Mouse (Mus musculus): ENCODE results near the gene Cdyl2. TPM values are rescaled to one million over a fixed set of nuclear protein-coding genes. Genes with fewer than 3 reads are reported as not detected.
A peak's percentile ranks its signal among the peaks of the same experiment; 100 is the strongest.

The Cdyl2 gene
- polyA plus RNA-seq, 1 experiment from 2014 or later, result 9.7 TPM

- Histone ChIP-seq H3K4me2 (no peak overlapping the region), H3K27ac (replicated peaks) (no peak overlapping the region), H3K36me3 (no peaks in the 10 kb centered on the region), H3K27me3 (no peaks in the 10 kb centered on the region), H3K4me3 (no peak overlapping the region), H3K9me3 (peaks cover 10% of the 10 kb centered on the region), H3K4me1 (replicated peaks) (no peaks in the 10 kb centered on the region), H3K9ac (no peak overlapping the region)
- ATAC-seq (ENCODE audit: low read depth), result no peak
- 95% methylated on average over 7 of the region's 7 CpGs for WGBS
Observed at GRCm38 (mm10) chr8:116668977-116669376, 63.8 kb downstream of the Cdyl2 start.

GRCm38 (mm10) chr8:116666781-116667325, 65.9 kb downstream of the Cdyl2 start:
- Histone ChIP-seq H3K9me3 (peaks cover 10% of the 10 kb centered on the region), H3K9ac (no peak overlapping the region), H3K36me3 (no peaks in the 10 kb centered on the region), H3K27me3 (no peaks in the 10 kb centered on the region), H3K4me2 (no peak overlapping the region), H3K4me3 (no peak overlapping the region), H3K27ac (replicated peaks) (no peak overlapping the region), H3K4me1 (replicated peaks) (no peaks in the 10 kb centered on the region)
- ATAC-seq (ENCODE audit: low read depth), result no peak
- 92% methylated on average over 11 of the region's 11 CpGs for WGBS

GRCm38 (mm10) chr8:116661521-116661920, 71.3 kb downstream of the Cdyl2 start:
- Histone ChIP-seq H3K9me3 (no peaks in the 10 kb centered on the region), H3K27ac (replicated peaks) (no peak overlapping the region), H3K4me3 (no peak overlapping the region), H3K4me2 (no peak overlapping the region), H3K36me3 (no peaks in the 10 kb centered on the region), H3K9ac (no peak overlapping the region), H3K4me1 (replicated peaks) (no peaks in the 10 kb centered on the region), H3K27me3 (no peaks in the 10 kb centered on the region)
- no peak for ATAC-seq (ENCODE audit: low read depth)
- WGBS, result 85% methylated on average over 1 of the region's 1 CpGs

- no peak overlapping the region for H3K4me2 ChIP-seq
- H3K4me3 ChIP-seq, result no peak overlapping the region
- H3K9ac ChIP-seq, result no peak overlapping the region
- H3K36me3 ChIP-seq, result no peaks in the 10 kb centered on the region
- H3K27ac ChIP-seq (replicated peaks), result no peak overlapping the region
- WGBS, result 92% methylated on average over 3 of the region's 3 CpGs
- peaks cover 6% of the 10 kb centered on the region; the same call in 1 of the 2 replicates for H3K4me1 ChIP-seq (replicated peaks)
- no peaks in the 10 kb centered on the region for H3K9me3 ChIP-seq
- ATAC-seq (ENCODE audit: low read depth), result no peak
- no peaks in the 10 kb centered on the region for H3K27me3 ChIP-seq
Observed at GRCm38 (mm10) chr8:116656811-116657210, 76.0 kb downstream of the Cdyl2 start.

GRCm38 (mm10) chr8:116654881-116655280, 77.9 kb downstream of the Cdyl2 start:
- H3K4me1 ChIP-seq (replicated peaks), result peaks cover 10% of the 10 kb centered on the region; the same call in 1 of the 2 replicates

GRCm38 (mm10) chr8:116652949-116653348, 79.8 kb downstream of the Cdyl2 start:
- H3K27ac ChIP-seq (replicated peaks), result no peak overlapping the region
- 46% methylated on average over 4 of the region's 4 CpGs for WGBS
- peaks cover 10% of the 10 kb centered on the region; the same call in 1 of the 2 replicates for H3K4me1 ChIP-seq (replicated peaks)
- no peaks in the 10 kb centered on the region for H3K36me3 ChIP-seq
- no peaks in the 10 kb centered on the region for H3K9me3 ChIP-seq
- no peak overlapping the region for H3K9ac ChIP-seq
- peak; percentile 53; the same call in 1 of the 2 replicates for ATAC-seq (ENCODE audit: low read depth)
- no peak overlapping the region for H3K4me2 ChIP-seq
- no peaks in the 10 kb centered on the region for H3K27me3 ChIP-seq
- H3K4me3 ChIP-seq, result no peak overlapping the region

More at GRCm38 (mm10) chr8:116654881-116655280, 77.9 kb downstream of the Cdyl2 start:
- Histone ChIP-seq H3K9me3 (no peaks in the 10 kb centered on the region), H3K27ac (replicated peaks) (no peak overlapping the region), H3K4me2 (no peak overlapping the region), H3K4me3 (no peak overlapping the region), H3K36me3 (no peaks in the 10 kb centered on the region), H3K9ac (no peak overlapping the region), H3K27me3 (no peaks in the 10 kb centered on the region)
- WGBS, result 85% methylated on average over 3 of the region's 3 CpGs
- ATAC-seq (ENCODE audit: low read depth), result no peak

GRCm38 (mm10) chr8:116649975-116650725, 82.6 kb downstream of the Cdyl2 start:
- 75% methylated on average over 16 of the region's 16 CpGs for WGBS
- no peak overlapping the region for H3K4me3 ChIP-seq
- H3K4me2 ChIP-seq, result no peak overlapping the region

GRCm38 (mm10) chr8:116645376-116645775, 87.4 kb downstream of the Cdyl2 start:
- Histone ChIP-seq H3K27me3 (no peaks in the 10 kb centered on the region), H3K9me3 (no peaks in the 10 kb centered on the region), H3K4me3 (no peak overlapping the region), H3K36me3 (no peaks in the 10 kb centered on the region), H3K4me1 (replicated peaks) (0 out of 2 replicates have a peak, but pooled peaks cover 4% of the 10 kb centered on the region), H3K9ac (no peak overlapping the region), H3K4me2 (no peak overlapping the region), H3K27ac (replicated peaks) (no peak overlapping the region)
- ATAC-seq (ENCODE audit: low read depth), result no peak
- 84% methylated on average over 4 of the region's 4 CpGs for WGBS

More at GRCm38 (mm10) chr8:116649975-116650725, 82.6 kb downstream of the Cdyl2 start:
- Histone ChIP-seq H3K9ac (no peak overlapping the region), H3K27ac (replicated peaks) (no peak overlapping the region), H3K27me3 (no peaks in the 10 kb centered on the region), H3K9me3 (no peaks in the 10 kb centered on the region), H3K36me3 (no peaks in the 10 kb centered on the region), H3K4me1 (replicated peaks) (peaks cover 10% of the 10 kb centered on the region; the same call in 1 of the 2 replicates)
- no peak for ATAC-seq (ENCODE audit: low read depth)

- no peak overlapping the region for H3K9ac ChIP-seq
- peaks cover 12% of the 10 kb centered on the region for H3K4me1 ChIP-seq (replicated peaks)
- H3K4me3 ChIP-seq, result no peak overlapping the region
- no peaks in the 10 kb centered on the region for H3K36me3 ChIP-seq
- no peaks in the 10 kb centered on the region for H3K9me3 ChIP-seq
- 85% methylated on average over 10 of the region's 10 CpGs for WGBS
- H3K4me2 ChIP-seq, result no peak overlapping the region
- no peak overlapping the region for H3K27ac ChIP-seq (replicated peaks)
- no peaks in the 10 kb centered on the region for H3K27me3 ChIP-seq
- no peak for ATAC-seq (ENCODE audit: low read depth)
Observed at GRCm38 (mm10) chr8:116640925-116641324, 91.9 kb downstream of the Cdyl2 start.

GRCm38 (mm10) chr8:116637998-116638397, 94.8 kb downstream of the Cdyl2 start:
- Histone ChIP-seq H3K36me3 (no peaks in the 10 kb centered on the region), H3K27me3 (no peaks in the 10 kb centered on the region)

GRCm38 (mm10) chr8:116637193-116637592, 95.6 kb downstream of the Cdyl2 start:
- ATAC-seq (ENCODE audit: low read depth), result no peak
- WGBS, result 89% methylated on average over 7 of the region's 7 CpGs
- no peak overlapping the region for H3K4me3 ChIP-seq

More at GRCm38 (mm10) chr8:116637998-116638397, 94.8 kb downstream of the Cdyl2 start:
- Histone ChIP-seq H3K9ac (no peak overlapping the region), H3K9me3 (no peaks in the 10 kb centered on the region), H3K4me3 (no peak overlapping the region), H3K27ac (replicated peaks) (no peak overlapping the region), H3K4me1 (replicated peaks) (peaks cover 12% of the 10 kb centered on the region), H3K4me2 (no peak overlapping the region)
- 75% methylated on average over 4 of the region's 4 CpGs for WGBS
- ATAC-seq (ENCODE audit: low read depth), result no peak

GRCm38 (mm10) chr8:116636396-116636795, 96.4 kb downstream of the Cdyl2 start:
- Histone ChIP-seq H3K4me2 (no peak overlapping the region), H3K4me3 (no peak overlapping the region), H3K9me3 (no peaks in the 10 kb centered on the region), H3K27me3 (no peaks in the 10 kb centered on the region), H3K27ac (replicated peaks) (no peak overlapping the region), H3K36me3 (no peaks in the 10 kb centered on the region), H3K9ac (no peak overlapping the region), H3K4me1 (replicated peaks) (peaks cover 12% of the 10 kb centered on the region)
- no peak for ATAC-seq (ENCODE audit: low read depth)
- 89% methylated on average over 10 of the region's 10 CpGs for WGBS

More at GRCm38 (mm10) chr8:116637193-116637592, 95.6 kb downstream of the Cdyl2 start:
- Histone ChIP-seq H3K9ac (no peak overlapping the region), H3K4me2 (no peak overlapping the region), H3K36me3 (no peaks in the 10 kb centered on the region), H3K9me3 (no peaks in the 10 kb centered on the region), H3K27ac (replicated peaks) (no peak overlapping the region), H3K27me3 (no peaks in the 10 kb centered on the region), H3K4me1 (replicated peaks) (peaks cover 12% of the 10 kb centered on the region)

All from neural tube, embryonic 13.5 days (tissue).